Mouse (Mus musculus): ENCODE measurements around the gene Acsf2. TPM values are rescaled to one million over a fixed set of nuclear protein-coding genes. Genes with fewer than 3 reads are reported as not detected.
A peak's percentile ranks its signal among the peaks of the same experiment; 100 is the strongest.

The Acsf2 gene
- polyA plus RNA-seq, 1 experiment from 2014 or later: 4.1 TPM

GRCm38 (mm10) chr11:94580111-94580740 is 21.4 kb downstream of the Acsf2 start:
- WGBS: 87% methylated on average over 5 of the region's 5 CpGs

GRCm38 (mm10) chr11:94576361-94576760 is 25.3 kb downstream of the Acsf2 start:
- Histone ChIP-seq H3K4me3 (no peak overlapping the region), H3K36me3 (replicated peaks) (peaks cover 10% of the 10 kb centered on the region; the same call in 1 of the 2 replicates), H3K27me3 (replicated peaks; ENCODE audit: low read depth, poor library complexity, severe bottlenecking) (no peaks in the 10 kb centered on the region), H3K9me3 (no peaks in the 10 kb centered on the region), H3K27ac (replicated peaks) (no peak overlapping the region), H3K4me1 (peaks cover 5% of the 10 kb centered on the region; the same call in 1 of the 2 replicates)
- WGBS: 93% methylated on average over 9 of the region's 9 CpGs
- no peak for DNase-seq (ENCODE audit: low spot score)

More at GRCm38 (mm10) chr11:94580111-94580740, 21.4 kb downstream of the Acsf2 start:
- Histone ChIP-seq H3K36me3 (replicated peaks) (peaks cover 16% of the 10 kb centered on the region), H3K27ac (replicated peaks) (no peak overlapping the region), H3K27me3 (replicated peaks; ENCODE audit: low read depth, poor library complexity, severe bottlenecking) (no peaks in the 10 kb centered on the region), H3K9me3 (no peaks in the 10 kb centered on the region), H3K4me1 (peaks cover 5% of the 10 kb centered on the region; the same call in 1 of the 2 replicates), H3K4me3 (no peak overlapping the region)
- no peak for DNase-seq (ENCODE audit: low spot score)

- Histone ChIP-seq H3K27me3 (replicated peaks; ENCODE audit: low read depth, poor library complexity, severe bottlenecking) (no peaks in the 10 kb centered on the region), H3K27ac (replicated peaks) (no peak overlapping the region), H3K9me3 (no peaks in the 10 kb centered on the region), H3K4me1 (peaks cover 5% of the 10 kb centered on the region; the same call in 1 of the 2 replicates), H3K4me3 (no peak overlapping the region), H3K36me3 (replicated peaks) (peaks cover 23% of the 10 kb centered on the region)
- 81% methylated on average over 2 of the region's 2 CpGs for WGBS
- no peak for DNase-seq (ENCODE audit: low spot score)
Measured at GRCm38 (mm10) chr11:94575036-94575435, 26.6 kb downstream of the Acsf2 start.

GRCm38 (mm10) chr11:94574560-94574959 is 27.1 kb downstream of the Acsf2 start:
- WGBS: 24% methylated on average over 7 of the region's 7 CpGs
- peaks cover 5% of the 10 kb centered on the region; the same call in 1 of the 2 replicates for H3K4me1 ChIP-seq
- no peaks in the 10 kb centered on the region for H3K9me3 ChIP-seq
- H3K4me3 ChIP-seq: no peak overlapping the region
- H3K27me3 ChIP-seq (replicated peaks; ENCODE audit: low read depth, poor library complexity, severe bottlenecking): no peaks in the 10 kb centered on the region
- DNase-seq (ENCODE audit: low spot score): no peak
- H3K27ac ChIP-seq (replicated peaks): no peak overlapping the region
- peaks cover 28% of the 10 kb centered on the region for H3K36me3 ChIP-seq (replicated peaks)

GRCm38 (mm10) chr11:94571850-94572249 is 29.8 kb downstream of the Acsf2 start:
- H3K27ac ChIP-seq (replicated peaks): no peak overlapping the region
- peaks cover 17% of the 10 kb centered on the region for H3K27me3 ChIP-seq (replicated peaks; ENCODE audit: low read depth, poor library complexity, severe bottlenecking)
- peaks cover 48% of the 10 kb centered on the region for H3K36me3 ChIP-seq (replicated peaks)
- H3K9me3 ChIP-seq: no peaks in the 10 kb centered on the region
- DNase-seq (ENCODE audit: low spot score): no peak
- no peaks in the 10 kb centered on the region for H3K4me1 ChIP-seq
- 85% methylated on average over 1 of the region's 1 CpGs for WGBS
- no peak overlapping the region for H3K4me3 ChIP-seq

GRCm38 (mm10) chr11:94570612-94571011 is 31.1 kb downstream of the Acsf2 start:
- no peak overlapping the region; the same call in 1 of the 2 replicates for H3K27ac ChIP-seq (replicated peaks)
- WGBS: 61% methylated on average over 9 of the region's 9 CpGs
- no peak for DNase-seq (ENCODE audit: low spot score)

GRCm38 (mm10) chr11:94567326-94567725 is 34.3 kb downstream of the Acsf2 start:
- peaks cover 42% of the 10 kb centered on the region for H3K36me3 ChIP-seq (replicated peaks)
- 94% methylated on average over 7 of the region's 7 CpGs for WGBS
- H3K4me3 ChIP-seq: no peak overlapping the region
- H3K4me1 ChIP-seq: peaks cover 28% of the 10 kb centered on the region
- H3K9me3 ChIP-seq: no peaks in the 10 kb centered on the region
- H3K27me3 ChIP-seq (replicated peaks; ENCODE audit: low read depth, poor library complexity, severe bottlenecking): peaks cover 53% of the 10 kb centered on the region
- no peak for DNase-seq (ENCODE audit: low spot score)
- no peak overlapping the region for H3K27ac ChIP-seq (replicated peaks)

More at GRCm38 (mm10) chr11:94570612-94571011, 31.1 kb downstream of the Acsf2 start:
- no peak overlapping the region for H3K4me3 ChIP-seq
- no peaks in the 10 kb centered on the region for H3K9me3 ChIP-seq
- H3K36me3 ChIP-seq (replicated peaks): peaks cover 44% of the 10 kb centered on the region
- H3K4me1 ChIP-seq: peaks cover 3% of the 10 kb centered on the region; the same call in 1 of the 2 replicates
- H3K27me3 ChIP-seq (replicated peaks; ENCODE audit: low read depth, poor library complexity, severe bottlenecking): peaks cover 29% of the 10 kb centered on the region

GRCm38 (mm10) chr11:94566534-94566933 is 35.1 kb downstream of the Acsf2 start:
- WGBS: 76% methylated on average over 6 of the region's 6 CpGs
- peaks cover 29% of the 10 kb centered on the region for H3K4me1 ChIP-seq
- no peak overlapping the region for H3K4me3 ChIP-seq
- DNase-seq (ENCODE audit: low spot score): no peak
- H3K27me3 ChIP-seq (replicated peaks; ENCODE audit: low read depth, poor library complexity, severe bottlenecking): peaks cover 53% of the 10 kb centered on the region
- H3K36me3 ChIP-seq (replicated peaks): peaks cover 42% of the 10 kb centered on the region
- no peak overlapping the region for H3K27ac ChIP-seq (replicated peaks)
- H3K9me3 ChIP-seq: no peaks in the 10 kb centered on the region

- WGBS: 9% methylated on average over 16 of the region's 16 CpGs
- no peaks in the 10 kb centered on the region for H3K9me3 ChIP-seq
- peak; percentile 56 for DNase-seq (ENCODE audit: low spot score)
- H3K4me1 ChIP-seq: peaks cover 29% of the 10 kb centered on the region
- peaks cover 53% of the 10 kb centered on the region for H3K27me3 ChIP-seq (replicated peaks; ENCODE audit: low read depth, poor library complexity, severe bottlenecking)
- H3K4me3 ChIP-seq: peak overlapping the region; percentile 50
- peaks cover 30% of the 10 kb centered on the region for H3K36me3 ChIP-seq (replicated peaks)
- H3K27ac ChIP-seq (replicated peaks): peak overlapping the region; percentile 70; the same call in 1 of the 2 replicates
Measured at GRCm38 (mm10) chr11:94565151-94565479, 36.6 kb downstream of the Acsf2 start.

GRCm38 (mm10) chr11:94564437-94565150 is 37.1 kb downstream of the Acsf2 start, which contains the start of gene Chad:
TSS of gene Chad (plus strand) at chr11:94565047.
- peaks cover 29% of the 10 kb centered on the region for H3K4me1 ChIP-seq
- peaks cover 53% of the 10 kb centered on the region for H3K27me3 ChIP-seq (replicated peaks; ENCODE audit: low read depth, poor library complexity, severe bottlenecking)
- H3K36me3 ChIP-seq (replicated peaks): peaks cover 25% of the 10 kb centered on the region
- peak; percentile 71 for DNase-seq (ENCODE audit: low spot score)
- peak within 1 kb of the TSS; percentile 50 for H3K4me3 ChIP-seq
- no peaks in the 10 kb centered on the region for H3K9me3 ChIP-seq
- WGBS: 3% methylated on average over 35 of the region's 35 CpGs
- peak within 1 kb of the TSS; percentile 70 for H3K27ac ChIP-seq (replicated peaks)

GRCm38 (mm10) chr11:94563821-94564220 is 37.9 kb downstream of the Acsf2 start:
- Histone ChIP-seq H3K27ac (replicated peaks) (peak overlapping the region; percentile 70; the same call in 1 of the 2 replicates), H3K4me3 (peak overlapping the region; percentile 50), H3K4me1 (peaks cover 29% of the 10 kb centered on the region), H3K27me3 (replicated peaks; ENCODE audit: low read depth, poor library complexity, severe bottlenecking) (peaks cover 53% of the 10 kb centered on the region), H3K36me3 (replicated peaks) (peaks cover 25% of the 10 kb centered on the region), H3K9me3 (no peaks in the 10 kb centered on the region)
- 43% methylated on average over 5 of the region's 5 CpGs for WGBS
- DNase-seq (ENCODE audit: low spot score): no peak

- 91% methylated on average over 5 of the region's 5 CpGs for whole genome bisulfite sequencing
- H3K4me1 ChIP-seq: peaks cover 29% of the 10 kb centered on the region
- peaks cover 52% of the 10 kb centered on the region for H3K27me3 ChIP-seq (replicated peaks; ENCODE audit: low read depth, poor library complexity, severe bottlenecking)
- no peak overlapping the region for H3K27ac ChIP-seq (replicated peaks)
- no peak for DNase-seq (ENCODE audit: low spot score)
- no peaks in the 10 kb centered on the region for H3K9me3 ChIP-seq
- H3K36me3 ChIP-seq (replicated peaks): peaks cover 25% of the 10 kb centered on the region
- no peak overlapping the region for H3K4me3 ChIP-seq
Measured at GRCm38 (mm10) chr11:94563383-94563782, 38.3 kb downstream of the Acsf2 start.

Data from embryonic facial prominence, embryonic 10.5 days (tissue).